Mouse (Mus musculus) CH12.LX (cell line): ENCODE results near the gene Adamts7. TPM values are rescaled to one million over a fixed set of nuclear protein-coding genes. Genes with fewer than 3 reads are reported as not detected.

Experiments used
- DNase-seq: peaks from one replicate; pipeline ENCODE4 v3.0.0-alpha.2; 2013; ENCODE audit errors: extremely low read depth
- H3K27ac ChIP-seq: 2 replicates; pipeline ENCODE4 v1.5.1; 2012; ENCODE audit warnings: low read depth, mild to moderate bottlenecking, control low read depth, moderate library complexity; ENCODE audit not compliant: insufficient read depth
- H3K27me3 ChIP-seq: replicated peaks from 2 replicates; pipeline ENCODE3; 2012; ENCODE audit warnings: inconsistent platforms
- H3K36me3 ChIP-seq, 2 experiments: replicated peaks in 1 of 2; 2 replicates each; pipeline versions ENCODE3 to v1.6.1; 2012; ENCODE audit warnings: inconsistent platforms in 1 of 2, low read length in 1 of 2, mild to moderate bottlenecking in 1 of 2, mixed read lengths in 1 of 2, moderate library complexity in 1 of 2; ENCODE audit not compliant: control insufficient read depth in 1 of 2, insufficient read depth in 1 of 2
- H3K4me1 ChIP-seq, 2 experiments: 2 replicates each; pipeline ENCODE4 v1.6.1; 2012; ENCODE audit warnings: inconsistent platforms in 1 of 2, moderate library complexity in 1 of 2; ENCODE audit not compliant: insufficient read depth in 2 of 2, control insufficient read depth in 1 of 2
- H3K4me2 ChIP-seq: 2 replicates; pipeline ENCODE4 v1.6.1; 2012; ENCODE audit warnings: low read depth, mild to moderate bottlenecking, control low read depth; ENCODE audit not compliant: poor library complexity, insufficient read depth, severe bottlenecking
- H3K4me3 ChIP-seq, 3 experiments: fragments of 150-350 bp in 1 of 3; sonication (generic) in 1 of 3; replicated peaks in 1 of 3; 2 replicates each; pipeline versions ENCODE3 to v1.5.1; 2011 to 2012; ENCODE audit warnings: low read depth in 2 of 3, low read length in 2 of 3, mild to moderate bottlenecking in 2 of 3, moderate library complexity in 2 of 3, control low read depth in 1 of 3, improper control_type of control experiment in 1 of 3, inconsistent platforms in 1 of 3, mixed read lengths in 1 of 3; ENCODE audit not compliant: poor library complexity in 1 of 3
- H3K79me2 ChIP-seq: replicated peaks from 2 replicates; pipeline ENCODE4 v1.6.1; 2012; ENCODE audit warnings: mild to moderate bottlenecking, moderate library complexity; ENCODE audit not compliant: control insufficient read depth, poor library complexity, insufficient read depth, severe bottlenecking; ENCODE audit errors: extremely low read depth
- H3K9ac ChIP-seq: 2 replicates; pipeline ENCODE4 v1.6.1; 2012; ENCODE audit warnings: low read depth, mild to moderate bottlenecking, control low read depth, moderate library complexity; ENCODE audit not compliant: insufficient read depth
- H3K9me3 ChIP-seq: replicated peaks from 2 replicates; pipeline ENCODE3; 2012; ENCODE audit warnings: low read length, inconsistent platforms, mixed read lengths
- BHLHE40 ChIP-seq: IDR thresholded peaks from 2 replicates; pipeline ENCODE4 v1.6.1; 2011; ENCODE audit warnings: mild to moderate bottlenecking, low read depth, low read length, improper control_type of control experiment
- CHD1 ChIP-seq: IDR thresholded peaks from 2 replicates; pipeline ENCODE4 v1.6.1; 2012; ENCODE audit warnings: low read depth, low read length, improper control_type of control experiment, inconsistent platforms
- CHD2 ChIP-seq: IDR thresholded peaks from 2 replicates; pipeline ENCODE4 v1.6.1; 2011; ENCODE audit warnings: low read length, improper control_type of control experiment
- CTCF ChIP-seq, 2 experiments: IDR thresholded peaks in 1 of 2; conservative IDR thresholded peaks in 1 of 2; 2 replicates each; pipeline ENCODE4 v1.5.1; 2011 to 2012; ENCODE audit warnings: low read depth in 2 of 2, low read length in 2 of 2, improper control_type of control experiment in 1 of 2, inconsistent platforms in 1 of 2, mild to moderate bottlenecking in 1 of 2, moderate library complexity in 1 of 2
- ELF1 ChIP-seq: IDR thresholded peaks from 2 replicates; pipeline ENCODE4 v1.6.1; 2014; ENCODE audit warnings: low read depth, mild to moderate bottlenecking, inconsistent platforms, low read length, improper control_type of control experiment
- EP300 ChIP-seq: IDR thresholded peaks from 2 replicates; pipeline ENCODE4 v1.6.1; 2011; ENCODE audit warnings: low read length, improper control_type of control experiment
- IRF4 ChIP-seq: IDR thresholded peaks from 2 replicates; pipeline ENCODE4 v1.6.1; 2014; ENCODE audit warnings: low read depth, mild to moderate bottlenecking, inconsistent platforms, low read length, improper control_type of control experiment
- JUN ChIP-seq: IDR thresholded peaks from 2 replicates; pipeline ENCODE4 v1.6.1; 2011; ENCODE audit warnings: low read depth, mild to moderate bottlenecking, low read length, improper control_type of control experiment, moderate library complexity; ENCODE audit not compliant: insufficient read depth
- JUND ChIP-seq: conservative IDR thresholded peaks from 2 replicates; pipeline ENCODE4 v1.6.1; 2011; ENCODE audit warnings: low read depth, low read length, improper control_type of control experiment
- KAT2A ChIP-seq: IDR thresholded peaks from 2 replicates; pipeline ENCODE4 v1.6.1; 2012; ENCODE audit warnings: low read length, improper control_type of control experiment, inconsistent platforms; ENCODE audit not compliant: insufficient replicate concordance
- MAZ ChIP-seq: IDR thresholded peaks from 2 replicates; pipeline ENCODE4 v1.6.1; 2012; ENCODE audit warnings: low read depth, mild to moderate bottlenecking, inconsistent platforms, low read length, improper control_type of control experiment, moderate library complexity
- NELFE ChIP-seq: IDR thresholded peaks from 2 replicates; pipeline ENCODE4 v1.6.1; 2011; ENCODE audit warnings: low read depth, low read length, improper control_type of control experiment
- PAX5 ChIP-seq: IDR thresholded peaks from 2 replicates; pipeline ENCODE4 v1.6.1; 2012; ENCODE audit warnings: low read length, inconsistent platforms, mixed read lengths
- POLR2A ChIP-seq: IDR thresholded peaks from 2 replicates; pipeline ENCODE4 v1.6.1; 2011; ENCODE audit warnings: low read depth, mild to moderate bottlenecking, improper control_type of control experiment, low read length
- POLR2AphosphoS2 ChIP-seq: IDR thresholded peaks from 2 replicates; pipeline ENCODE4 v1.6.1; 2011; ENCODE audit warnings: low read depth, low read length, improper control_type of control experiment
- SMC3 ChIP-seq: IDR thresholded peaks from 2 replicates; pipeline ENCODE4 v1.6.1; 2011; ENCODE audit warnings: low read depth, low read length, improper control_type of control experiment
- TBP ChIP-seq: conservative IDR thresholded peaks from 2 replicates; pipeline ENCODE4 v1.6.1; 2011; ENCODE audit warnings: low read depth, low read length, improper control_type of control experiment
- TCF12 ChIP-seq: IDR thresholded peaks from 2 replicates; pipeline ENCODE4 v1.6.1; 2014; ENCODE audit warnings: low read depth, mild to moderate bottlenecking, inconsistent platforms, low read length, improper control_type of control experiment
- USF1 ChIP-seq: IDR thresholded peaks from 2 replicates; pipeline ENCODE4 v1.6.1; 2014; ENCODE audit warnings: low read depth, mild to moderate bottlenecking, inconsistent platforms, low read length, improper control_type of control experiment
- dilution Hi-C: fragments of 300-500 bp; cut with MboI; formaldehyde crosslinking; loops from 2 replicates; pipeline ENCODE4 v1.14.3; 2020; ENCODE audit warnings: low sequenced_read_pairs; ENCODE audit not compliant: extremely low pct_unique_long_range_greater_than_20kb, extremely low pct_ligation_motif_present
- in situ Hi-C: fragments of 300-500 bp; cut with MboI; formaldehyde crosslinking; loops from 3 replicates; pipeline ENCODE4 v1.14.3; 2019; ENCODE audit warnings: low sequenced_read_pairs, low pct_ligation_motif_present, low pct_unique_long_range_greater_than_20kb, mixed read lengths
- polyA plus RNA-seq: library from polyadenylated mRNA; unstranded; fragments of >175 nt; gene quantifications from 2 replicates; pipeline ENCODE4 v1.2.1, GENCODE M21; 2012; ENCODE audit warnings: low read depth; ENCODE audit not compliant: insufficient read length
- total RNA-seq, 2 experiments: library from RNA; depleted of rRNA; stranded (reverse); fragments of 300-350 nt in 1 of 2; fragments of >200 nt in 1 of 2; gene quantifications; 2 replicates each; pipeline ENCODE4 v1.2.3; 2012 to 2014

Gene Adamts7
- total and polyA plus RNA-seq, 3 experiments = 4.7 to 15.7 (median 9.2) TPM

DNA sequence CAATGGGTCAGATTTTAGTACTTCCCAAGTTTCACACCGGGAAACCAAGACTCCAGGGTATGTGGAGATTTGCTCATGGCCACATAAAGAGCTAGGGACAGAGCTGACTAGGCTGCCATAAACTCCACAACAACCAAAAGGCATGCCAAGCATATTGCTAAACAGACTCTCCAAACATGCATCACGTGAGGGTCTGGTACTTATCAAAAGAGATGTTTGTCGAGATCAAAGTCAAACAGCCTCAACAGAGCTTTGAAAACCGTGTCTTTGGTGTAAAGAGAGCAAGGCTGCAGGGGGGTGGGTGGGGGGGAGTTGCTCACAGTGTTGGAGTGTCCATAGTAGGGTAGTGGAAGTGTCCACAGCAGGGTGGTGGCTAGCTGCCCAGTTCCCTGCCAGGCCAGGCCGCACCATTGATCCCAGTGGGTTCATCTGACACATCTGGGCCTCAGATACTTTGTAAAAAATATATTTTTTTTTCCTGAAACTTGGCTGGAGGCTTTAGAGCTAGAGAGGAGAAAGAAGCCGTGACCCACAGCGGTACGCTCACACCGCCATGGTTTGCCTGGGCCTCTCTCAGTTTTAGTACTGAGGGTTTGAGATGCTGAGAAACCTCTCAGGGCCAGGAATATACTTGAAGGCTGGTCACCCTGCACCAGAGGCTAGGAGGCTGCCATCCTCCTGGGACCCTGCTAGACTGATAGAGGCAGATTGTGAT is 26.7 kb upstream of the Adamts7 start:
- Histone ChIP-seq H3K36me3 (no peaks in the 10 kb centered on the region), H3K9me3 (peaks cover 6% of the 10 kb centered on the region), H3K79me2 (no peaks in the 10 kb centered on the region), H3K4me2 (no peak overlapping the region), H3K4me1 (no peaks in the 10 kb centered on the region), H3K27me3 (no peaks in the 10 kb centered on the region), H3K4me3 (no peak overlapping the region), H3K9ac (no peak overlapping the region), H3K27ac (no peak overlapping the region)
- dilution Hi-C loops (no loop called here), in situ Hi-C loops (no loop called here)
- TF ChIP-seq SMC3 = no peak
- TF ChIP-seq POLR2A = no peak
- DNase-seq = no peak

DNA sequence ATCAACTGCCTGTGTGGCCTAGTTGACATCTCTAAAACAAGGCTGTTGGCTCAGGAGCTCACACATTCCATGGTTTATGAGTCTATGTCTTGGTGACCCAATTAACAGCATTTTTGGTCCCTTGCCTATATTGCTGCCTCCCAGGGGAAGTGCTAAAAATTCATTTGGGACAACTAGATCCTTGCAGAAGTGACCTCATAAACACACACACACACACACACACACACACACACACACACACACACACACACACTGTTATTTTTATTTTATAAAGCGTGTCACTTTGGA is 26.2 kb upstream of the Adamts7 start:
- H3K27ac ChIP-seq = no peak overlapping the region
- no peaks in the 10 kb centered on the region for H3K4me1 ChIP-seq
- DNase-seq = no peak
- no peak overlapping the region for H3K9ac ChIP-seq
- dilution Hi-C loops (no loop called here), in situ Hi-C loops (no loop called here)
- no peak overlapping the region for H3K4me2 ChIP-seq
- no peaks in the 10 kb centered on the region for H3K79me2 ChIP-seq
- peaks cover 6% of the 10 kb centered on the region for H3K9me3 ChIP-seq
- no peak for TF ChIP-seq PAX5
- TF ChIP-seq EP300 = no peak
- TF ChIP-seq KAT2A = no peak
- no peak for TF ChIP-seq JUND
- TF ChIP-seq TBP = no peak
- TF ChIP-seq CTCF (conservative IDR thresholded peaks at IDR 0.05 in 1 of 2, IDR thresholded peaks at IDR 0.05 in 1 of 2; ENCODE audit: low read depth in 2 of 2, low read length in 2 of 2) = no peak
- TF ChIP-seq ELF1 = no peak
- TF ChIP-seq NELFE = no peak
- no peak for TF ChIP-seq BHLHE40
- no peak for TF ChIP-seq POLR2AphosphoS2
- no peak for TF ChIP-seq IRF4
- no peak for TF ChIP-seq JUN
- TF ChIP-seq CHD2 = no peak
- TF ChIP-seq SMC3 = no peak
- no peak for TF ChIP-seq CHD1
- TF ChIP-seq TCF12 = no peak
- TF ChIP-seq MAZ = no peak
- TF ChIP-seq USF1 = no peak
- no peaks in the 10 kb centered on the region for H3K27me3 ChIP-seq
- no peaks in the 10 kb centered on the region for H3K36me3 ChIP-seq
- H3K4me3 ChIP-seq = no peak overlapping the region
